Mouse (Mus musculus) cerebellum, adult 2 months (tissue): ENCODE data around the gene Mamdc2. TPM values are rescaled to one million over a fixed set of nuclear protein-coding genes. Genes with fewer than 3 reads are reported as not detected.

Source experiments
- DNase-seq, 2 experiments: peaks; one replicate each; pipeline ENCODE4 v3.0.0; 2021
- H3K27ac ChIP-seq: fragments of 200-500 bp; 2 replicates; pipeline ENCODE4 v1.5.1; 2012; ENCODE audit warnings: low read length, control low read depth, inconsistent platforms; ENCODE audit not compliant: insufficient read depth
- H3K27me3 ChIP-seq: fragments of 200-500 bp; 2 replicates; pipeline ENCODE4 v1.6.1; 2012; ENCODE audit warnings: inconsistent platforms, mild to moderate bottlenecking, low read length, moderate library complexity; ENCODE audit not compliant: control insufficient read depth, insufficient read depth
- H3K4me1 ChIP-seq: fragments of 200-500 bp; 2 replicates; pipeline ENCODE4 v1.6.1; 2011; ENCODE audit warnings: low read length; ENCODE audit not compliant: control insufficient read depth, insufficient read depth
- H3K4me3 ChIP-seq: fragments of 200-500 bp; replicated peaks from 2 replicates; pipeline ENCODE3; 2011; ENCODE audit warnings: mild to moderate bottlenecking, low read depth, low read length, control low read depth; ENCODE audit not compliant: insufficient read depth
- CTCF ChIP-seq: fragments of 200-500 bp; IDR thresholded peaks from 2 replicates; pipeline ENCODE4 v1.5.1; 2011; ENCODE audit warnings: low read depth, mild to moderate bottlenecking, control low read depth, low read length, moderate library complexity, borderline replicate concordance; ENCODE audit not compliant: insufficient read depth
- POLR2A ChIP-seq: fragments of 200-500 bp; IDR thresholded peaks from 2 replicates; pipeline ENCODE4 v1.6.1; 2011; ENCODE audit warnings: low read length, control low read depth, borderline replicate concordance; ENCODE audit not compliant: insufficient read depth
- WGBS: fragments of 180-500 bp; shearing (Covaris S2); methylation state at CpG from one replicate; pipeline ENCODE4 v1.1.7; 2018; 5-methylcytosine and 5-hydroxymethylcytosine counted together
- polyA plus RNA-seq: library from polyadenylated mRNA; depleted of rRNA; stranded (reverse); fragments of >200 nt; gene quantifications from 2 replicates; pipeline ENCODE4 v1.2.3, GENCODE M21; 2012

Gene Mamdc2
- polyA plus RNA-seq, 1 experiment: 2.7 TPM

- DNase-seq: no peak
- H3K4me1 ChIP-seq: no peaks in the 10 kb centered on the region
- 25% methylated on average over 4 of the region's 4 CpGs for WGBS
- no peak overlapping the region for H3K4me3 ChIP-seq
- TF ChIP-seq POLR2A (no peak), CTCF (no peak)
- H3K27ac ChIP-seq: no peak overlapping the region
- no peaks in the 10 kb centered on the region for H3K27me3 ChIP-seq
Observed at GRCm38 (mm10) chr19:23457492-23457891, 9.2 kb upstream of the Mamdc2 start.

- 82% methylated on average over 4 of the region's 4 CpGs for WGBS
- no peak for DNase-seq
- TF ChIP-seq CTCF: no peak
- TF ChIP-seq POLR2A: no peak
- no peak overlapping the region for H3K27ac ChIP-seq
- no peaks in the 10 kb centered on the region for H3K4me1 ChIP-seq
- H3K4me3 ChIP-seq: no peak overlapping the region
- no peaks in the 10 kb centered on the region for H3K27me3 ChIP-seq
Observed at GRCm38 (mm10) chr19:23451361-23451760, 3.1 kb upstream of the Mamdc2 start.

GRCm38 (mm10) chr19:23447221-23447987 is 838 bp downstream of the Mamdc2 start:
- no peak overlapping the region for H3K27ac ChIP-seq
- peaks cover 3% of the 10 kb centered on the region; the same call in 1 of the 2 replicates for H3K4me1 ChIP-seq
- TF ChIP-seq CTCF (no peak; the same call in 1 of the 2 replicates), POLR2A (no peak)
- H3K27me3 ChIP-seq: no peaks in the 10 kb centered on the region
- H3K4me3 ChIP-seq: peak overlapping the region; percentile 64
- DNase-seq: peak; percentile 34 to 58
- 1% methylated on average over 23 of the region's 23 CpGs for WGBS

DNA sequence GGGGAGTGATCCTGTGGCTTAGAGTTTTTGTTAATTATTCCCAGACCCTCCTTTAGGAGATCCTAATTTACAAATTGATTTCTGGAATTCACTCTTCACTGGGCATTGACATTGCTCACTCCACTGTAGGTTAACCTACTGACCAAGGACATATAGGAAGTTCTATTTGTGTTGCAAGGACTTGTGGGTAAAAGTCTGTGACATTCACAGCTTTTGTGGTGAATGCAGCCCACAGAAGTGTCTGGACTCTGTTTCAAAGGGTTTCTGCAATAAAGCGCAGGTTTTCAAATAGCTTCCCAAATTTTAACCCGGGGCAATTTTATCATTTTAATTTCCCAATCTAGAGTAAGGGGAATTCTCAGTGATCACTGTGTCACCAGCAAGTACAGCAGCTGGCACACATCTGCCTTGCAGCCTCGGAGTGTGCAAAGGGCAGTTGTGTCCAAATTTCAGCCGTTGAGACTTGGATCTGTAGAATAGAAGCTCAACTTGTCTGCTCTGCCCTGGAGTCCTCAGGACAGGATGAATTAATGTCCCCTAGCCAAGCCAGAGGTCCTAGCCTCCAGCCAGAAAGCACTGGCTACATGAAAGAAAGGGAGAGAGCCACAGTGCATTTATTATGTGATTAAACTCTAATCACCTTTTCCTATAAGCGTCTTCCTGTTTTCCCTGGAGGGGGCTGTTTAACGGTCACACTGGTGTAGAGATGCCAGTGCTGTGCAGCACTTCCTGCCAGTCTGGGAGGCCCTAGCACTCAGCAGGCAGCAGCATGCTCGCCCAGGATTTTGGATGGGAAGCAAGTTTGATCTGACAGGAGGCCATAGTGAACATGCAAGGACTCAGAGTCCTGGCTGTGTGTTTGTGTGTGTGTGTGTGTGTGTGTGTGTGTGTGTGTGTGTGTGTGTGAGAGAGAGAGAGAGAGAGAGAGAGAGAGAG is 3.1 kb downstream of the Mamdc2 start:
- no peak overlapping the region for H3K4me3 ChIP-seq
- no peaks in the 10 kb centered on the region for H3K27me3 ChIP-seq
- 36% methylated on average over 7 of the region's 7 CpGs for WGBS
- H3K4me1 ChIP-seq: peaks cover 3% of the 10 kb centered on the region; the same call in 1 of the 2 replicates
- no peak overlapping the region for H3K27ac ChIP-seq
- TF ChIP-seq POLR2A (no peak), CTCF (no peak)
- peak; percentile 26 for DNase-seq

DNA sequence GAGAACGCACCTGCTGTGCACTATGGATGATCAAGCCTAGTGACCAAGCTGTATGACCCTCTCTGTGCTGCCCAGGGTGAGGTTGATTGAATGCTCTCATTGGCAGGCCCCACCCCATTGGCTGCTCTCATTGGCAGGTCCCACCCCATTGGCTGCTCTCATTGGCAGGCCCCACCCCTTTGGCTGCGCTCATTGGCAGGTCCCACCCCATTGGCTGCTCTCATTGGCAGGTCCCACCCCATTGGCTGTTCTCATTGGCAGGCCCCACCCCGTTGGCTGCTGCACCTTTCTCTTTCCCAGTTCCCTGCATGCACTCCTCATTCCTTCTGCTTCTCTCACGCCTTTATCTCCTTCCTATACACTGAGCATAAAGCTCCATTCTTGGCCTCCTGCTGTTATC is 12.5 kb downstream of the Mamdc2 start:
- Histone ChIP-seq H3K27me3 (no peaks in the 10 kb centered on the region), H3K4me1 (no peaks in the 10 kb centered on the region), H3K27ac (no peak overlapping the region), H3K4me3 (no peak overlapping the region)
- DNase-seq: no peak
- TF ChIP-seq POLR2A (no peak), CTCF (no peak)
- WGBS: 75% methylated on average over 4 of the region's 4 CpGs

GRCm38 (mm10) chr19:23434433-23434832 is 13.8 kb downstream of the Mamdc2 start:
- no peaks in the 10 kb centered on the region for H3K27me3 ChIP-seq
- WGBS: 87% methylated on average over 11 of the region's 11 CpGs
- no peaks in the 10 kb centered on the region for H3K4me1 ChIP-seq
- no peak overlapping the region for H3K4me3 ChIP-seq
- no peak overlapping the region for H3K27ac ChIP-seq
- TF ChIP-seq POLR2A: no peak
- TF ChIP-seq CTCF: no peak
- no peak for DNase-seq

- Histone ChIP-seq H3K4me1 (no peaks in the 10 kb centered on the region), H3K27ac (no peak overlapping the region), H3K27me3 (no peaks in the 10 kb centered on the region), H3K4me3 (no peak overlapping the region)
- 93% methylated on average over 1 of the region's 1 CpGs for WGBS
- TF ChIP-seq POLR2A (no peak), CTCF (no peak)
- DNase-seq: no peak
Observed at GRCm38 (mm10) chr19:23417668-23418067, 30.6 kb downstream of the Mamdc2 start.
